Mouse (Mus musculus) monocyte, adult 5-6 weeks (primary cell): ENCODE data around the gene Shroom3. TPM values are rescaled to one million over a fixed set of nuclear protein-coding genes. Genes with fewer than 3 reads are reported as not detected.

Experiments used
- ATAC-seq: fragments of 153-309, 156-312 bp; replicated peaks from 2 replicates; pipeline ENCODE4 v1.8.0; 2017; ENCODE audit warnings: mild to moderate bottlenecking; ENCODE audit not compliant: low TSS enrichment, insufficient number of reproducible peaks, severe bottlenecking, poor library complexity, low FRiP score
- total RNA-seq: library from RNA; stranded (forward); fragments of 200-1000, 200-491, 200-594 nt; gene quantifications from 3 replicates; pipeline ENCODE4 v1.2.3, GENCODE M21; 2017

Gene Shroom3
- total RNA-seq, 1 experiment from 2014 or later, result not detected

- ATAC-seq, result no peak
Observed at GRCm38 (mm10) chr5:92830391-92830790, 147.2 kb downstream of the Shroom3 start.

GRCm38 (mm10) chr5:92834513-92834912 is 151.3 kb downstream of the Shroom3 start:
- no peak for ATAC-seq

DNA sequence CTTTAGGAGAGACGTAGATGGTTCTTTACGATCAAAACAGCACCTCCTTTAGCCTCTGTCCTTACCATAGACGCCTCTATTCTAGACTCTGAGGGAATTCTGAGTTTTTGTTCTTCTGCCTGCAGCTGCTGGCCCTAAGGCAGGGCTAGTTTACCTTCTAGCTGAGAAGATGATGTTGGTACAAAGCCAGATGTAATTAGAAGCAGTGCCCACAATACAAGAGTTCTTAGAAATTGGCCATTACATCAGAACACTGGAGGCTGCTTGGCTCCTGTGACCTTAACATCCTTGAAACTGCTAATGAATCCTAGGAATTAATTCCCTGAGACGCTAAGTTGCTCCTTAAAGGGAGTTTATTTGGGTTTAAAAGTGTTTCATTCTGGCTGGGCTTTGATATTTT is 154.1 kb downstream of the Shroom3 start:
- no peak for ATAC-seq

DNA sequence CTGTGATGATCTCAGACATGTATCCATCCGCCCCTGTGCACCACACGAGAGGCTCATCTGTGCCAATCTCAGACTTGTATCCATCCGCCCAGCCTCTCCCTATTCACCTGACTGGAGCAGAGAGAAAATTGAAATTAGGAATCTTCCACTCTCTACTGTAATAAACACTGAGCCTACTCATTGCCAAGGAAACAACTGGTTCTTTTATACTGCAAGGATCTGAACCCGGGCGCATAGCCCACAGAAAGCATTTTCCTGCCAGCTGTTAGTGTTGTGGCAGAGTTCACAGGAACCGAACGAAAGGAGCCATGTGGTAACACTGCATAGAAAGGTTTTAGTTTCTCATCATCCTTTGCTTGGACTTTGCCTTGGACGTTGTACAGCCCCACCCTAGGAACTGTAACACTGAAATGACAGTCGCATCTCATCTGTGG is 155.1 kb downstream of the Shroom3 start:
- no peak for ATAC-seq

- ATAC-seq, result no peak
Observed at GRCm38 (mm10) chr5:92839314-92839713, 156.1 kb downstream of the Shroom3 start.

GRCm38 (mm10) chr5:92841474-92841873 is 158.2 kb downstream of the Shroom3 start:
- no peak for ATAC-seq

- no peak for ATAC-seq
Observed at GRCm38 (mm10) chr5:92842417-92842816, 159.2 kb downstream of the Shroom3 start.

DNA sequence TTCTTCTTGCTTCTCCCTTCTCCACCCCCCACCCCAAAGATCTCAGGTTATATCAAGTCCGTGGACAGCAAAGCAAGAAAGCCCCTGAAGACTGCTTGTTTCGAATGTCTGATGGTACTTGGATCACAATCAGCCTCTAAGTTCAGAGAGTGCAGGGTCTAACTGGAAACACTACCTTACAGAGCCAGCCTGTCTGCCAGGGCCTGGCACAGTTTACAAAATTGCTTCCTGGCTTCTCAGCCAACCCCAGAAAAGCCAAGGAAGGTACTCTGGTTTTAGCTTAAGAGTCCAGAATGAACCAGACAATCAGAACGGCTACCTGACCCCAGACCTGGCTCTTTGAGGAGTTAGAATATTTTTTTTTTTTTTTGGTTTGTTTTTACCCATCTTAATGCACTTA is 159.6 kb downstream of the Shroom3 start:
- ATAC-seq, result no peak

- ATAC-seq, result no peak
Observed at GRCm38 (mm10) chr5:92843850-92844785, 160.9 kb downstream of the Shroom3 start.

GRCm38 (mm10) chr5:92849743-92850142 is 166.5 kb downstream of the Shroom3 start:
- ATAC-seq, result no peak

- ATAC-seq, result no peak
Observed at GRCm38 (mm10) chr5:92850925-92851324, 167.7 kb downstream of the Shroom3 start.

GRCm38 (mm10) chr5:92854983-92855382 is 171.7 kb downstream of the Shroom3 start:
- no peak for ATAC-seq

GRCm38 (mm10) chr5:92856346-92856745 is 173.1 kb downstream of the Shroom3 start:
- no peak for ATAC-seq

- no peak for ATAC-seq
Observed at GRCm38 (mm10) chr5:92857177-92857576, 173.9 kb downstream of the Shroom3 start.

DNA sequence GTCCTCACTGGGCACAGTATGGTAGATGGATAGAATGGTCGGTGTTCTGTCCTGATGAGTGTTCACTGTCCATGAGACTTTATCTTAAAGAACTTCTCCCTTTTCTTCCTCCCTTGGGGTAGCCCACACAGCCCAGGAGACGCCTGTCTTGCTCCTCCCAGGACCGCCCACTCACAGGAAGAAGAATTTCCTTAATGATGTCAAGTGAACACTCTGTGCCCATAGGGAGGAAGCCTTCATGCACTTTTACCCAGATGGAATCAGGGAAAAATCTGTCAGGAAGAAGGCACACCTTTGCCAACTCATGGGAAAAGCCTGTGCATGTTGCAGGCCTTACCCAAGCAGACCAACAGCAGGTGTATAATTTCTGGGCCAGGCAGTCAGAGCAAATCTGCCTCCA is 174.9 kb downstream of the Shroom3 start:
- no peak for ATAC-seq

DNA sequence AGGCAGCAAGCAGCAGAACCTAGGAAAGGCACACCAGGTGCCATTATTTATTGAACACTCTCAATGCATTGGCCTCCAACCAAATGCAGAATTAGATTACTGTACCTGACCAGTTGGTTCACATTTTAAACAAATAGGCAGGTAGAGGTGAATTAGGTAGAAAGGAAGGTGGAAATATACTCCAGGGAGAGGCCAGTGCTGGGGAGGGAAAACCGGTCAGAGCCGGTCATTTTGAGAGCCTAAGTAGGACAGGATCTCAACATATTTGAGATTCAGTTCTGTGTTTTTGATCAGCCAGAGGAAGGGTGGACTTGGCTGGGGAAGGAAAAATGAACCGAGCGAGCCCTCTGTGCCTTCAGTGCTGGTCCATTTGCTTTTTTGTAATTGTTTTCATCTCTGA is 175.3 kb downstream of the Shroom3 start:
- no peak for ATAC-seq

- ATAC-seq, result no peak
Observed at GRCm38 (mm10) chr5:92861416-92862112, 178.3 kb downstream of the Shroom3 start.

GRCm38 (mm10) chr5:92865090-92865489 is 181.9 kb downstream of the Shroom3 start:
- ATAC-seq, result no peak

- ATAC-seq, result no peak
Observed at GRCm38 (mm10) chr5:92866546-92866945, 183.3 kb downstream of the Shroom3 start.

GRCm38 (mm10) chr5:92867253-92867652 is 184.0 kb downstream of the Shroom3 start:
- ATAC-seq, result no peak
